16 mouse cellular contexts compared by ENCODE assay signal in the genomic region with DNA sequence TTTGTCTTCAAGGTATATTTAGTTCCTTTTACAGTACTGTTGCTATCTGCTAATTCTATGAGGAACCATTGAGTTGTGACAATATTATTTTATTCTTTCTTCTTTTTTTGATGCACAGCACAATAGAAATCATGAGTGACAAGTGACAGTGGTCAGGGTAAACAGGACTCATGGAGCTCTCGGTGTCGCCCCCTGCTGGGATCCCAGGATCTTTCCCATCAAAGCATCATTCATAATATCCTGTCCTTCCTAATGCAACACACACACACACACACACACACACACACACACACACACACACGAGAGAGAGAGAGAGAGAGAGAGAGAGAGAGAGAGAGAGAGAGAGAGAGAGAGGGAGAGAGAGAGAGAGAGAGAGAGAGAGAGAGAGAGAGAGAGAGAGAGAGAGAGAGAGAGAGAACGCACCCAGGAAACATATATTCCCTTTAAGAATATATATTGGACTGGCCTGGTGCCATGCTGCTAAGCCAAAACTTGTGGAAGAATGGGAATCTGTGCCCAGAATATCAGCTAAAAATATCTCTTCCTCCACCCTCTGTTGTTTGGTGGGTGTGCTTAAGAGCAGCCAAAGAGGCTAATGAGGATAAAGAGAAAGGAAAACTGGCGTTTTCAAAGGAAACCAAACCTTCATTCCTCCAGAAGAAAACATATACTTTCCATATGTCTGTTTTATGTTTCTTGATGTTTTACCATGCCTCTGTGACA.
DNase-seq lines count a peak whose midpoint lies in the region; ATAC-seq lines count a peak whose summit lies in the region.
"Had no signal": no experiment of that assay in that cellular context is flagged by ENCODE, and none has a peak within 500 bp of the region (broad histone marks: within the 10 kb centered on the region; RNA-seq: fewer than 3 reads in every experiment).

No protein-coding gene starts in this region.

- no peak overlapping the region for H3K27ac ChIP-seq in embryonic facial prominence, embryonic 14.5 days (replicated peaks; ENCODE audit: low read depth, low read length)
- H3K27ac ChIP-seq in embryonic facial prominence, embryonic 10.5 days (replicated peaks), result no peak overlapping the region
- H3K27ac ChIP-seq in midbrain, embryonic 10.5 days (replicated peaks), result no peak overlapping the region
- H3K27ac ChIP-seq: heart, embryonic 15.5 days; kidney, embryonic 15.5 days; lung, embryonic 15.5 days had no signal

- intact Hi-C loops in left cerebral cortex, postnatal 4 days (cut with DNase I), result no loop called here
- intact Hi-C loops in left cerebral cortex, postnatal 10 days (cut with DNase I), result no loop called here

- no peaks in the 10 kb centered on the region for H3K9me3 ChIP-seq in embryonic facial prominence, embryonic 14.5 days (ENCODE audit: control insufficient read depth, low read length)
- H3K9me3 ChIP-seq in embryonic facial prominence, embryonic 10.5 days, result no peaks in the 10 kb centered on the region
- no peaks in the 10 kb centered on the region for H3K9me3 ChIP-seq in midbrain, embryonic 10.5 days (replicated peaks)
- H3K9me3 ChIP-seq: heart, embryonic 15.5 days; kidney, embryonic 15.5 days; lung, embryonic 15.5 days had no signal

- no peaks in the 10 kb centered on the region for H3K4me1 ChIP-seq in embryonic facial prominence, embryonic 14.5 days (ENCODE audit: control insufficient read depth, insufficient read depth, low read length)
- peaks cover 3% of the 10 kb centered on the region; the same call in 1 of the 2 replicates for H3K4me1 ChIP-seq in embryonic facial prominence, embryonic 10.5 days
- peaks cover 6% of the 10 kb centered on the region for H3K4me1 ChIP-seq in midbrain, embryonic 10.5 days
- H3K4me1 ChIP-seq: heart, embryonic 15.5 days; kidney, embryonic 15.5 days; lung, embryonic 15.5 days had no signal

- no peak overlapping the region for H3K4me3 ChIP-seq in embryonic facial prominence, embryonic 14.5 days (ENCODE audit: low read depth, low read length)
- no peak overlapping the region for H3K4me3 ChIP-seq in embryonic facial prominence, embryonic 10.5 days
- no peak overlapping the region for H3K4me3 ChIP-seq in midbrain, embryonic 10.5 days
- H3K4me3 ChIP-seq: heart, embryonic 15.5 days; kidney, embryonic 15.5 days; lung, embryonic 15.5 days had no signal

- H3K36me3 ChIP-seq in embryonic facial prominence, embryonic 14.5 days (ENCODE audit: control insufficient read depth, insufficient read depth, low read length), result no peaks in the 10 kb centered on the region
- H3K36me3 ChIP-seq in embryonic facial prominence, embryonic 10.5 days (replicated peaks), result no peaks in the 10 kb centered on the region
- no peaks in the 10 kb centered on the region for H3K36me3 ChIP-seq in midbrain, embryonic 10.5 days
- H3K36me3 ChIP-seq: heart, embryonic 15.5 days; kidney, embryonic 15.5 days; lung, embryonic 15.5 days had no signal

- DNase-seq in embryonic facial prominence, embryonic 14.5 days (ENCODE audit: low spot score), result peak; percentile 71
- no peak for DNase-seq in embryonic facial prominence, embryonic 10.5 days (ENCODE audit: low spot score)
- peak; percentile 28 for DNase-seq in left cerebral cortex, adult 11 months (ENCODE audit: low spot score)
- DNase-seq in left cerebral cortex, postnatal 4 days, result no peak
- peak; percentile 47 to 57 for DNase-seq in left cerebral cortex, postnatal 10 days (ENCODE audit: extremely low spot score in 1 of 2, low spot score in 2 of 2)
- DNase-seq in right cerebral cortex, postnatal 36 days (ENCODE audit: low spot score in 2 of 2), result peak; percentile 16 to 19
- DNase-seq in spleen, postnatal 14 days (ENCODE audit: low spot score in 2 of 2), result no peak
- DNase-seq in midbrain, embryonic 10.5 days (ENCODE audit: low spot score), result no peak
- DNase-seq: cerebellum, adult 18-20 months; heart, adult 11 months had no signal

- H3K27me3 ChIP-seq in embryonic facial prominence, embryonic 14.5 days (replicated peaks; ENCODE audit: control insufficient read depth, insufficient read depth, low read length), result no peaks in the 10 kb centered on the region
- no peaks in the 10 kb centered on the region; the same call in 1 of the 2 replicates for H3K27me3 ChIP-seq in embryonic facial prominence, embryonic 10.5 days (replicated peaks; ENCODE audit: low read depth, poor library complexity, severe bottlenecking)
- peaks cover 8% of the 10 kb centered on the region for H3K27me3 ChIP-seq in midbrain, embryonic 10.5 days (ENCODE audit: low read depth, poor library complexity, severe bottlenecking)
- H3K27me3 ChIP-seq: heart, embryonic 15.5 days; lung, embryonic 15.5 days; Patski had no signal

- no peak for ATAC-seq in embryonic facial prominence, embryonic 14.5 days (ENCODE audit: low read depth)
- ATAC-seq: inflammation-experienced regulatory T-cells, adult 6 months; Patski had no signal

- WGBS in embryonic facial prominence, embryonic 14.5 days, result 51% methylated on average over 5 of the region's 5 CpGs
- 78% methylated on average over 4 of the region's 5 CpGs for WGBS in embryonic facial prominence, embryonic 10.5 days
- 87% methylated on average over 4 of the region's 5 CpGs for WGBS in midbrain, embryonic 10.5 days

- H3K4me2 ChIP-seq in embryonic facial prominence, embryonic 14.5 days (ENCODE audit: low read depth, low read length), result no peak overlapping the region
- H3K4me2 ChIP-seq: heart, embryonic 15.5 days; kidney, embryonic 15.5 days; liver, embryonic 11.5 days; lung, embryonic 15.5 days had no signal

- H3K9ac ChIP-seq in embryonic facial prominence, embryonic 14.5 days (ENCODE audit: low read depth, low read length), result no peak overlapping the region
- H3K9ac ChIP-seq: heart, embryonic 15.5 days; kidney, embryonic 15.5 days; lung, embryonic 15.5 days had no signal

Comparison
In these comparisons a context has a peak if more than half of its experiments do, and no peak if none do; other contexts are left out.
1. DNase-seq: peak in embryonic facial prominence, embryonic 14.5 days (single experiment), left cerebral cortex, adult 11 months (single experiment), left cerebral cortex, postnatal 10 days (2 of 2) and right cerebral cortex, postnatal 36 days (2 of 2); none in embryonic facial prominence, embryonic 10.5 days (single experiment), left cerebral cortex, postnatal 4 days (single experiment), spleen, postnatal 14 days (0 of 2) and midbrain, embryonic 10.5 days (single experiment).